Mouse (Mus musculus): ENCODE results near the gene Six5.

- TF ChIP-seq GATA1 (IDR thresholded peaks at IDR 0.05; ENCODE audit: low read length) (no peak), TAL1 (IDR thresholded peaks at IDR 0.05; ENCODE audit: low read length) (no peak)
Measured at GRCm38 (mm10) chr7:19049252-19049651, 45.1 kb upstream of the Six5 start.
